Mouse (Mus musculus) MEL (cell line): ENCODE results near the gene Spi1.
A peak's percentile ranks its signal among the peaks of the same experiment; 100 is the strongest.

Source experiments
- CHD2 ChIP-seq: IDR thresholded peaks from 2 replicates; pipeline ENCODE4 v1.6.1; 2011; ENCODE audit warnings: low read length, improper control_type of control experiment
- CTCF ChIP-seq, 3 experiments: IDR thresholded peaks in 2 of 3; conservative IDR thresholded peaks in 1 of 3; 2 replicates each; pipeline ENCODE4 v1.5.1; 2011 to 2012; ENCODE audit warnings: low read length in 3 of 3, low read depth in 2 of 3, mild to moderate bottlenecking in 2 of 3, improper control_type of control experiment in 1 of 3, inconsistent platforms in 1 of 3, mixed read lengths in 1 of 3, moderate library complexity in 1 of 3; ENCODE audit not compliant: control insufficient read depth in 1 of 3, insufficient read depth in 1 of 3, poor library complexity in 1 of 3, severe bottlenecking in 1 of 3
- ELF1 ChIP-seq: IDR thresholded peaks from 2 replicates; pipeline ENCODE4 v1.6.1; 2014; ENCODE audit warnings: low read depth, mild to moderate bottlenecking, inconsistent platforms, low read length, improper control_type of control experiment, moderate library complexity
- GATA1 ChIP-seq: IDR thresholded peaks from 2 replicates; pipeline ENCODE4 v1.6.1; 2011; ENCODE audit warnings: low read depth, low read length, improper control_type of control experiment
- POLR2A ChIP-seq, 2 experiments: IDR thresholded peaks; 2 replicates each; pipeline ENCODE4 v1.6.1; 2011 to 2012; ENCODE audit warnings: low read length in 2 of 2, mild to moderate bottlenecking in 2 of 2, control low read depth in 1 of 2, improper control_type of control experiment in 1 of 2, low read depth in 1 of 2, moderate library complexity in 1 of 2; ENCODE audit not compliant: control insufficient read depth in 1 of 2, insufficient read depth in 1 of 2, poor library complexity in 1 of 2
- POLR2AphosphoS5 ChIP-seq: IDR thresholded peaks from 2 replicates; pipeline ENCODE4 v1.6.1; 2012; ENCODE audit warnings: low read depth, borderline replicate concordance, mild to moderate bottlenecking, inconsistent platforms, low read length, moderate library complexity, mixed read lengths
- RCOR1 ChIP-seq: IDR thresholded peaks from 2 replicates; pipeline ENCODE4 v1.6.1; 2012; ENCODE audit warnings: low read depth, mild to moderate bottlenecking, inconsistent platforms, low read length, improper control_type of control experiment
- TBP ChIP-seq: IDR thresholded peaks from 2 replicates; pipeline ENCODE4 v1.8.0; 2011; ENCODE audit warnings: low read depth, low read length, improper control_type of control experiment
- ZNF384 ChIP-seq: IDR thresholded peaks from 2 replicates; pipeline ENCODE4 v1.6.1; 2012; ENCODE audit warnings: low read depth, mild to moderate bottlenecking, inconsistent platforms, low read length, improper control_type of control experiment

DNA sequence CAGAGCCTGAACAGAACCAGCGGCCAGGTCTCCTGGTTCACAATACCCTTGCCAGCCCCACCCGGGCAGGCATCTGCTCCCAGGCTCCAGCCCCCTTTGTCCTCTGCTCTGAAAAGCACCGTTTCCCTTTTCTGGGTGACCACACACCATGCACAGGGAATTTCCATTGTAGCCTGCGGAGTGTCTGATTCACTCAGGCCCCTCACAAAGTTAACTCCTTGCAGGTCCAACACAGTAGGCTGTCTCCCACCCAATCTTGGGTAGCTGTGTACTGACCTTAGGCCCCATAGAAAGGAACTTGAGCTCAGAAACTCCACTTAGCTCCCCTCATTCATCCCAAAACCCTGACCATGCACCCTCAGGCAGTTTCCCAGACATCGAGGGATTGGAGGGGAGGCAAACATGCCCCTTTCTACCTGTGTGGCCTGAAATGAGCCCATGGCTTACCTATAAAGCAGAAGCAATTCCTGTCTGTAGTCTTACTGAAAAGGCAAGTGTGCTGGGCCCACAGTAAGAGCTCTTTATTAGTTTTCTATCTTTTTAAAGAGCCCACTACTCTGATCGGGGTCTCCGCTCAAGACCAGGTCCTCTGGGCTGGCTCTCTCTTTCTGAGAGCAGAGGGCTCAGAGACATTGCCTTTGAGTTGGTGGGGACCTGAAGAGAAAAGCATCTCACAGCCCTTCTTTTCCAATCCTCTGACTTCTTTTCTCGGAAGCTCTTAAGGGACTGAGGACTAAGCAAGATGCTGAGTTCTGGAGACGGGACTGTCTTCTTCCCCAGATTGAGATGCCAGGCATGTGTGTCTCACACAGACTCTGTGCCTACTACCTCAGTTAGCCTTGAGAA, 4.4 kb downstream of the Spi1 start:
- TF ChIP-seq RCOR1 (no peak), ZNF384 (no peak), CTCF (IDR thresholded peaks at IDR 0.05 in 2 of 3, conservative IDR thresholded peaks at IDR 0.05 in 1 of 3; ENCODE audit: control insufficient read depth in 1 of 3, insufficient read depth in 1 of 3, low read depth in 2 of 3, low read length in 3 of 3, poor library complexity in 1 of 3, severe bottlenecking in 1 of 3) (no peak), TBP (no peak; the same call in 1 of the 2 replicates), POLR2A (IDR thresholded peaks at IDR 0.05; ENCODE audit: control insufficient read depth in 1 of 2, insufficient read depth in 1 of 2, low read depth in 1 of 2, low read length in 2 of 2, poor library complexity in 1 of 2) (peak in 1 of 2 experiments; percentile 85; a peak in 3 of 4 replicates), POLR2AphosphoS5 (peak; percentile 78), GATA1 (no peak), CHD2 (peak; percentile 68; the same call in 1 of the 2 replicates), ELF1 (no peak)
